In genomic region chr2:59780240-59780639, GRCm38 (mm10) we compare ENCODE assay signal across 11 mouse cellular contexts.
"Had no signal": no experiment of that assay in that cellular context is flagged by ENCODE, and none has a peak within 500 bp of the region (broad histone marks: within the 10 kb centered on the region; RNA-seq: fewer than 3 reads in every experiment).

No protein-coding gene starts in this region.

- H3K9ac ChIP-seq: limb, embryonic 15.5 days; liver, embryonic 12.5 days; lung, embryonic 15.5 days; midbrain, embryonic 15.5 days; neural tube, embryonic 13.5 days; stomach, embryonic 15.5 days had no signal

- H3K36me3 ChIP-seq: lung, embryonic 15.5 days; midbrain, embryonic 15.5 days; neural tube, embryonic 13.5 days had no signal

- H3K9me3 ChIP-seq: limb, embryonic 15.5 days; liver, embryonic 12.5 days; lung, embryonic 15.5 days; megakaryocyte, embryonic 14.5 days; midbrain, embryonic 15.5 days; neural tube, embryonic 13.5 days; stomach, embryonic 15.5 days had no signal

- H3K4me1 ChIP-seq: liver, embryonic 12.5 days; neural tube, embryonic 13.5 days had no signal

- DNase-seq: kidney, postnatal 14 days; lung, postnatal 4 days; right cerebral cortex, postnatal 14 days had no signal

- ATAC-seq: midbrain, embryonic 15.5 days had no signal

- H3K4me3 ChIP-seq: liver, embryonic 12.5 days; lung, embryonic 15.5 days; megakaryocyte, embryonic 14.5 days; midbrain, embryonic 15.5 days; neural tube, embryonic 13.5 days had no signal

- H3K27ac ChIP-seq: liver, embryonic 12.5 days; lung, embryonic 15.5 days; midbrain, embryonic 15.5 days; neural tube, embryonic 13.5 days had no signal

- H3K4me2 ChIP-seq: liver, embryonic 12.5 days; lung, embryonic 15.5 days; midbrain, embryonic 11.5 days; midbrain, embryonic 15.5 days; neural tube, embryonic 13.5 days had no signal

- H3K27me3 ChIP-seq: limb, embryonic 15.5 days; liver, embryonic 12.5 days; lung, embryonic 15.5 days; midbrain, embryonic 15.5 days; neural tube, embryonic 13.5 days; stomach, embryonic 15.5 days had no signal
